Mouse (Mus musculus) heart, postnatal 10 days (tissue): ENCODE data around the gene Haus5. TPM values are rescaled to one million over a fixed set of nuclear protein-coding genes. Genes with fewer than 3 reads are reported as not detected.
A peak's percentile ranks its signal among the peaks of the same experiment; 100 is the strongest.

Source experiments
- DNase-seq, 2 experiments: peaks; one replicate each; pipeline ENCODE4 v3.0.0; 2021
- intact Hi-C: fragments of 180-260 bp; cut with DNase I; formaldehyde crosslinking; loops from one replicate; pipeline ENCODE4 v1.15.1; 2025
- total RNA-seq, 2 experiments: library from RNA; stranded (reverse); gene quantifications; 2 replicates each; pipeline ENCODE4 v1.2.3; 2021

The Haus5 gene
- 1 to 10 TPM; 6.7 to 7.7 TPM for total RNA-seq

GRCm38 (mm10) chr7:30664529-30665200, at the start of gene Haus5:
Haus5 (minus strand) TSS chr7:30664994.
- intact Hi-C loops, result loop anchor here (5.0 kb wide), 2 partner anchors 63 to 293 kb away; partner anchors contain the start of genes Tmem147 and Usf2
- DNase-seq, result peak; percentile 93 to 96

- DNase-seq, result no peak
- intact Hi-C loops, result no loop called here
Measured at GRCm38 (mm10) chr7:30711942-30712341, 47.1 kb upstream of the Haus5 start, which contains the start of gene Atp4a. Atp4a (plus strand) TSS chr7:30712209.

- intact Hi-C loops, result no loop called here
- no peak for DNase-seq
Measured at GRCm38 (mm10) chr7:30707441-30707840, 42.6 kb upstream of the Haus5 start.

GRCm38 (mm10) chr7:30706214-30706882, 41.6 kb upstream of the Haus5 start:
- intact Hi-C loops, result no loop called here
- peak; percentile 34 to 50 for DNase-seq

GRCm38 (mm10) chr7:30698589-30698988, 33.8 kb upstream of the Haus5 start, which contains the start of gene 2200002J24Rik:
2200002J24Rik (plus strand) TSS chr7:30698926.
- intact Hi-C loops, result no loop called here

GRCm38 (mm10) chr7:30698101-30698500, 33.3 kb upstream of the Haus5 start:
- no peak for DNase-seq
- intact Hi-C loops, result no loop called here

More at GRCm38 (mm10) chr7:30698589-30698988, 33.8 kb upstream of the Haus5 start, which contains the start of gene 2200002J24Rik:
- no peak for DNase-seq

GRCm38 (mm10) chr7:30688325-30688724, 23.5 kb upstream of the Haus5 start:
- no peak for DNase-seq
- intact Hi-C loops, result no loop called here

- intact Hi-C loops, result no loop called here
- DNase-seq, result no peak
Measured at GRCm38 (mm10) chr7:30683425-30683824, 18.6 kb upstream of the Haus5 start.

- peak; percentile 46 to 57 for DNase-seq
- intact Hi-C loops, result no loop called here
Measured at GRCm38 (mm10) chr7:30681897-30682296, 17.1 kb upstream of the Haus5 start.

GRCm38 (mm10) chr7:30678263-30678975, 13.6 kb upstream of the Haus5 start:
- peak; percentile 82 to 88 for DNase-seq
- intact Hi-C loops, result no loop called here

GRCm38 (mm10) chr7:30671480-30671879, 6.7 kb upstream of the Haus5 start, which contains the start of gene Pmis2:
Pmis2 (minus strand) TSS chr7:30671605.
- intact Hi-C loops, result no loop called here

GRCm38 (mm10) chr7:30669229-30669628, 4.4 kb upstream of the Haus5 start:
- DNase-seq, result no peak
- intact Hi-C loops, result loop anchor here (5.0 kb wide), 2 partner anchors 58 to 288 kb away; partner anchors contain the start of genes Tmem147 and Usf2

More at GRCm38 (mm10) chr7:30671480-30671879, 6.7 kb upstream of the Haus5 start, which contains the start of gene Pmis2:
- DNase-seq, result no peak

GRCm38 (mm10) chr7:30665321-30665720, 527 bp upstream of the Haus5 start:
- DNase-seq, result no peak

GRCm38 (mm10) chr7:30649591-30650540, 14.9 kb downstream of the Haus5 start, which contains the start of gene Rbm42:
Rbm42 (minus strand) TSS chr7:30650317.
- intact Hi-C loops, result loop anchor here (1.0 kb wide), 1 partner anchor 79 kb away; the partner anchor contains the start of gene Tmem147
- peak; percentile 99 for DNase-seq

More at GRCm38 (mm10) chr7:30665321-30665720, 527 bp upstream of the Haus5 start:
- intact Hi-C loops, result loop anchor here (5.0 kb wide), 2 partner anchors 62 to 292 kb away; partner anchors contain the start of genes Tmem147 and Usf2

GRCm38 (mm10) chr7:30639083-30639482, 25.7 kb downstream of the Haus5 start:
- no peak for DNase-seq
- intact Hi-C loops, result no loop called here

GRCm38 (mm10) chr7:30636395-30636794, 28.4 kb downstream of the Haus5 start:
- intact Hi-C loops, result no loop called here

GRCm38 (mm10) chr7:30635752-30636151, 29.0 kb downstream of the Haus5 start, which contains the start of gene Etv2:
Etv2 (minus strand) TSS chr7:30635852.
- DNase-seq, result no peak
- intact Hi-C loops, result no loop called here

More at GRCm38 (mm10) chr7:30636395-30636794, 28.4 kb downstream of the Haus5 start:
- no peak for DNase-seq

GRCm38 (mm10) chr7:30634621-30635020, 30.2 kb downstream of the Haus5 start:
- DNase-seq, result peak; percentile 42 to 70
- intact Hi-C loops, result no loop called here

- intact Hi-C loops, result no loop called here
Measured at GRCm38 (mm10) chr7:30633762-30634412, 30.9 kb downstream of the Haus5 start.

More at GRCm38 (mm10) chr7:30633762-30634412, 30.9 kb downstream of the Haus5 start:
- DNase-seq, result no peak
